Mouse (Mus musculus): ENCODE measurements at regions not wholly inside any gene's neighbourhood (a gene's known extent, or its start where the extent isn't known, plus 50 kb on each side); places are given as distances from the start of the nearest gene placed in this dataset.
A peak's percentile ranks its signal among the peaks of the same experiment; 100 is the strongest.

- no peak for ATAC-seq (replicated peaks in 1 of 2; ENCODE audit: insufficient read depth in 1 of 2, low FRiP score in 2 of 2, low TSS enrichment in 1 of 2, low read depth in 1 of 2, poor library complexity in 2 of 2, severe bottlenecking in 2 of 2)
These were observed 572.6 kb upstream of the Robo2 start for GRCm38 (mm10) chr16:74984207-74984606.

DNA sequence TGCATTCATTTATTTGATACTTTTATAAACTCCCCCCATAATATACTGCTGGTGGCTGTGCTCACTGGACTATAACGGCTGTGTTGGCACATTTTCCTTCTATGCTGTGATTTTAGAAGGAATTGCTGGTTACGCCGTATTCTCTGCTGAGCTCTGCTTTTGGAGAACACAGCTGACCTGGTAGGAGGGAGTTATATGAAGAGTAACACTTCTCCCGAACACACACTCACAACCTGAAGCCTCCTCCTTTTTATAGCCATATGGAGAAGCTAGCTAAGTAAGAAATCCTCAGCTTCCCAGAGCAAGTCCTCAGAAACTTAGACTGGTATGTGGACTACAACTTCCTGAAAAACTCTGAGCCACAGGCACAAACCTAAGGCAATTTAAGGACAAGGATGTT is 554.5 kb upstream of the Robo2 start:
- ATAC-seq (replicated peaks in 1 of 2; ENCODE audit: insufficient read depth in 1 of 2, low FRiP score in 2 of 2, low TSS enrichment in 1 of 2, low read depth in 1 of 2, poor library complexity in 2 of 2, severe bottlenecking in 2 of 2) = no peak

- no peak for ATAC-seq (replicated peaks in 1 of 2; ENCODE audit: insufficient read depth in 1 of 2, low FRiP score in 2 of 2, low TSS enrichment in 1 of 2, low read depth in 1 of 2, poor library complexity in 2 of 2, severe bottlenecking in 2 of 2)
These were observed 518.1 kb upstream of the Robo2 start for GRCm38 (mm10) chr16:74929739-74930138.

DNA sequence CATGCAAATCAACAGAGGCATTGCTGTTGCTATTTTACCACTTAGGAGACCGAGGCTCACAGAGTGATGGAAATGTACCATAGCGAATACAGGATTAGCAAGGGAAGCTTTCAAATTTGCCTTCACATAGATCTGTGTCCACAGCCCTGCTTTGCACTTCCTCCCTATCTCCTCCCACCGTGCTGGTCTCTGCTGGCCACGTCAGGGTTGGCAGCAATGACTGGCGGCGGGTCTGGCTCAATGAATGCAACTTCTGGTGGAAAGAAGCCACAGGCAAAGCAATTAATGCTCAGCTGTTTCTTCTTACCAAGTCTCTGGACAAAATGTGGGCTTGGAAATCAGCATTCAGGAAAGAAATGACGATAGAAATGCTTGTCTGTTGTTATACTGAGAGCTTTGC is 489.2 kb upstream of the Robo2 start:
- peak; percentile 94 for ATAC-seq (replicated peaks in 1 of 2; ENCODE audit: insufficient read depth in 1 of 2, low FRiP score in 2 of 2, low TSS enrichment in 1 of 2, low read depth in 1 of 2, poor library complexity in 2 of 2, severe bottlenecking in 2 of 2)

DNA sequence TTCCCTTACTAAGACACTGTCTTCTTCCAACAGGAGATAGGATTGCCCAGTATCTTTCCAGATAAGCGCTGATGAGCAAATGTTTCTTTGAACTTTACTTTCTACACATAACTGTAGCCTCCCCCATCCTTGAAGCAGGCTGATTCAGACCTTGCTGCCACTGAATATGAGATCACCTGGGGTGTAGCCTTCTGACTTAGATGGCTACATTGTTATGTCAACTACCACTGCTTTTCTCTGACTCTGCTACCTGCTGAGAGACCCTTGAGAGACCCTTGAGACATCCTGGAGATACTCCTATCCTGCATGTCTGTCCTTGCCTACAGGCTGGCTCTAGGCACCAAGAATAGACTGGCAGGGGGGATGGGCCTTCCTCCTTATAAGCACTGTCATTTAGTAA is 476.1 kb upstream of the Robo2 start:
- ATAC-seq (replicated peaks in 1 of 2; ENCODE audit: insufficient read depth in 1 of 2, low FRiP score in 2 of 2, low TSS enrichment in 1 of 2, low read depth in 1 of 2, poor library complexity in 2 of 2, severe bottlenecking in 2 of 2) = no peak

- ATAC-seq (replicated peaks in 1 of 2; ENCODE audit: insufficient read depth in 1 of 2, low FRiP score in 2 of 2, low TSS enrichment in 1 of 2, low read depth in 1 of 2, poor library complexity in 2 of 2, severe bottlenecking in 2 of 2) = no peak
These were observed 467.0 kb upstream of the Robo2 start for GRCm38 (mm10) chr16:74878603-74879002.

DNA sequence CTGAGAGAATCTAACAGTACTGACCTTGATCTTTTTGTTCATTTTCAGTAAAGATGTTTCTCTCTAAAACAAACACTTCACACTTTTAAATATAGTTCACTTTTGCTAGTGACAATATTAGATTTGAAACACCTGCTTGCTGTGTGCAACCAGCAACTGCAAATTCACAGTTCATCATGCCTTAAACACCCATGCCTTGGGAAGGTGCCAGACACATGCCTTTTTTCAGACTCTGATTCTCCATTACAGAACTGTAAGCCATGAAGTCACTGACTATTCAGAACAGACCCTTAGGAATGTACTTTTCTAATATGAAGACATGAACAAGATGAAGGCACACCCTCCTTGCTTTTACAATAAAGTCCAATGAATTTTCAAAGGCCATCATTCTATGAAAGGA is 462.1 kb upstream of the Robo2 start:
- ATAC-seq (replicated peaks in 1 of 2; ENCODE audit: insufficient read depth in 1 of 2, low FRiP score in 2 of 2, low TSS enrichment in 1 of 2, low read depth in 1 of 2, poor library complexity in 2 of 2, severe bottlenecking in 2 of 2) = no peak

DNA sequence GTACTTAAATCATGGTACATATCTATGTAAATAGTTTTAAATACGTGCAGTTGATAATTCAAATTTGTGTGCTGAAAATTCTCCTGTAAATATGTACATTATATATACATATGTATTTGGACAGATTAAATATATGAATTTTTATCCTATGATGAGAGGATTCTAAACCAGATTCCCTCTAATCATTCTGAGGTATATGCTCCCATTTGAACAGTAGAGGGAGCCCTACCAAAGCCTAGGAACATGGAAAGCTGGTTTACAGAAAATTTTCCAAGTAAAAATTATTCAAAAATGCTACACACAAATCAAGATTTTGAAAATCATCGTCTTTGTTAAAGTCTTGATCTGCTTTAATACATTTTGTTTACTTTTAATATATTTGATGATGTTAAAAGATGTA is 446.1 kb upstream of the Robo2 start:
- ATAC-seq (replicated peaks in 1 of 2; ENCODE audit: insufficient read depth in 1 of 2, low FRiP score in 2 of 2, low TSS enrichment in 1 of 2, low read depth in 1 of 2, poor library complexity in 2 of 2, severe bottlenecking in 2 of 2) = peak in 1 of 2 experiments; percentile 56; a peak in 1 of 4 replicates

DNA sequence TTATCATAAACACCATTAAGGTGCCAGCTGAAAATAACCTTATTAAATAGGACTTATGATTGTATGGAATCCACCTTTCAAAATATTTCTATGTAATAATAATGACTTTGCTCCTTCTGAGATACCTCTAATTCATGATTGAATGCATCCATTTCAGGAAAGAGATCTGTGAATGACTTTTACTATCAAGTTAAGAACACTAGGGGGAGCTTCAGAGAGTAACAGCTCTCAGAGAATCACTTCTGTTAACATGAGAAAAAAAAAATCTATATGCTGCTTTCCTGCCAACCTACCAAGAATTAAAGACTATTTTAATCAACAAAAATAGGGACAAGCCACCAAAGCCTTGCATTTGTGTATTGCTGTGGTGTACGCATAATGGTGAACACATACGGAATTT is 428.4 kb upstream of the Robo2 start:
- ATAC-seq (replicated peaks in 1 of 2; ENCODE audit: insufficient read depth in 1 of 2, low FRiP score in 2 of 2, low TSS enrichment in 1 of 2, low read depth in 1 of 2, poor library complexity in 2 of 2, severe bottlenecking in 2 of 2) = 0 out of 4 replicates have a peak, but pooled peaks of 1 of the 2 experiments have one; percentile 42

- ATAC-seq (replicated peaks in 1 of 2; ENCODE audit: insufficient read depth in 1 of 2, low FRiP score in 2 of 2, low TSS enrichment in 1 of 2, low read depth in 1 of 2, poor library complexity in 2 of 2, severe bottlenecking in 2 of 2) = no peak
These were observed 402.8 kb upstream of the Robo2 start for GRCm38 (mm10) chr16:74814386-74814785.

GRCm38 (mm10) chr16:74809154-74809825 is 397.7 kb upstream of the Robo2 start:
- no peak for ATAC-seq (replicated peaks in 1 of 2; ENCODE audit: insufficient read depth in 1 of 2, low FRiP score in 2 of 2, low TSS enrichment in 1 of 2, low read depth in 1 of 2, poor library complexity in 2 of 2, severe bottlenecking in 2 of 2)

DNA sequence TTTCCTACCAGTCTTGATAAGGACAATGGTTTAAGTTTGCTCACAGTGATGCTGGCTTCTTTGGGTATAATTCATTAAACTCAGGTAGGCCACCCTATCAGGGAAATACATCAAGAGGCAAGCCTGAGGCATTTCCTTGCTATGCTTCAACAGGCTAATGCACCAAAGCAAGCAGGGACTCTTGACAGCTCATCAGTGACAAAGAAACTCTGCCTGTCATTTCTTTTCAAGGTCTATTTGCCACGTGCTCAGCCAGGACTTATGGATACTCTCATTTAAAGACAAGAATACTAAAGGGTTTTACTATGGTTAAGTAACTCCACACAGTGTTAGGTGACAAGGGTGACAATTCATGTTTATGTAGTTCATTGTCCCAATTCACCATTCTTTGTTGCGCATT is 395.1 kb upstream of the Robo2 start:
- ATAC-seq (replicated peaks in 1 of 2; ENCODE audit: insufficient read depth in 1 of 2, low FRiP score in 2 of 2, low TSS enrichment in 1 of 2, low read depth in 1 of 2, poor library complexity in 2 of 2, severe bottlenecking in 2 of 2) = no peak

GRCm38 (mm10) chr16:74801296-74801695 is 389.7 kb upstream of the Robo2 start:
- ATAC-seq (replicated peaks in 1 of 2; ENCODE audit: insufficient read depth in 1 of 2, low FRiP score in 2 of 2, low TSS enrichment in 1 of 2, low read depth in 1 of 2, poor library complexity in 2 of 2, severe bottlenecking in 2 of 2) = peak; percentile 75 to 83

DNA sequence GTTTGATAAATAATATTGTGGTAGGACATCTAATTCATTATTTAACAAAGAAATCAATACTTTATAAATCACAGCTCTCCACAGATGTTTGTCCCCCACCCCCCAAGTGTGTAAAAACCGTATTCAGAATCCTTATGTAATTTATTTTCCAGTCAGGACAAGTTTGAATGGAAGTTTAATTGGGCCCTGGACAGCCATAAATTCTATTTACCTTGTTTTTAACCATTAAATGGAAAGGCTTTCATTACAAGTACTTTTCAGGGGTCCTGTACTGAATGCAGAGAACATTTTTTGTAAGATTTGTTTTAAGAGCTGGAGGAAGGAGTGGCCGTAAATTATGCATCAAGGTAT is 384.7 kb upstream of the Robo2 start:
- ATAC-seq (replicated peaks in 1 of 2; ENCODE audit: insufficient read depth in 1 of 2, low FRiP score in 2 of 2, low TSS enrichment in 1 of 2, low read depth in 1 of 2, poor library complexity in 2 of 2, severe bottlenecking in 2 of 2) = no peak

DNA sequence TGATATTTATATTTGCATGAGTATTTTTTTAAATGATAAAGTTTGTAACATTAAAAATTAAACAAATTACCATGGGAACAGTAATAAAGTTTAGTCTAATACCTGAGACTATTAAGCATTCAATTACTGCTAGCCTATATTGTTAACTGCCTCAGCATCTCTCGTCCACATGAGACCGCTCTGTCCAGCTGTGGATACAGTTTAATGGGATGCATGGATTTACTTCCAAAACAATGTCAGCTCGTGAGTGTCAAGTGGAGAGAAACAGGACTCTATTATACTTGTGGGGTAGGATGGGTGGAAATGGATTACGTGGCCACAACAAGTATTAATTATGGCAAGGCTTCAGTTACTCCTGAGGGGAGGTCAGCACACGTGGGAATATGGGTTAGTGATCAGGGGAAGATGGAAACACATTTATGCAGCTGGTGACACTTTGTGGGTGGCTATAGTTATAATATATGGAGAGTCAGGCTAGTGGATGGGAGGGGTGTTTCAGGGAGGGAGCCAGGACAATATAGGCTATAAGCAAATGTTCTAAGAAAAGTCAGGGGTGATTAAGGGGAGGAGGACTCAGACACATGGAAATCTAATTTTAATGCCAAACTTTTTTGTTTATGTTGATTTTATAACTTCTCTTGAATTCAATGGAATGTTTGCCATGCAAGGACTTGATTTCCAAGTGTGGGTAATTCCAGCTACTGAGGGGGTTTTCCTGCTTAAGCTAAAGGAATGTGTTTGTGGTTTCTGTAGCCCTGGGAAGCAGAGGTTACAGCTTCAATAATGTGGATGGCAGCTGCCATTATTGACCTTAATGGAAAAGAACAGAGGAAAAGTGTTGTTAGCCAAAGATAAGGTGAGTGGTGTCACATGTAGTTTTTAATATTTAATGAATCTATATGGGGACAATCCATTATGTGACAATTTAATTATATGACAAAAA is 384.0 kb upstream of the Robo2 start:
- ATAC-seq (replicated peaks in 1 of 2; ENCODE audit: insufficient read depth in 1 of 2, low FRiP score in 2 of 2, low TSS enrichment in 1 of 2, low read depth in 1 of 2, poor library complexity in 2 of 2, severe bottlenecking in 2 of 2) = no peak

- ATAC-seq (replicated peaks in 1 of 2; ENCODE audit: insufficient read depth in 1 of 2, low FRiP score in 2 of 2, low TSS enrichment in 1 of 2, low read depth in 1 of 2, poor library complexity in 2 of 2, severe bottlenecking in 2 of 2) = no peak
These were observed 373.9 kb upstream of the Robo2 start for GRCm38 (mm10) chr16:74785365-74786119.

DNA sequence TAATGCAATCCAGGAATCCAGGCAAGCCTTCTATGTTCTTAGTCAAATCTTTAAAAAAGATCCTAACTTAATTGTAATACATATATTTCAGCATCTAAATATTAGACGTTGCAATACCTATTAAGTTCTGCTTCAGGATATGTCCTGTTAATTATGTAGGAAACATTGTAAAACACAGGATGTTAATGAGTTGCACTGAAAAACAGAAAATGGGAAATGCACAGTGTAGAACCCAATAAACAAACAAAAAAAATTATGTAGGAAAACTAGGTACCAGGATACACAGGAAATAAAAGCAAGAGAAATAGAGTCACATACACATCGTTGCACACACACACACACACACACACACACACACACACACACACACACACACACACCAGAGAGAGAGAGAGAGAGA is 368.8 kb upstream of the Robo2 start:
- ATAC-seq (replicated peaks in 1 of 2; ENCODE audit: insufficient read depth in 1 of 2, low FRiP score in 2 of 2, low TSS enrichment in 1 of 2, low read depth in 1 of 2, poor library complexity in 2 of 2, severe bottlenecking in 2 of 2) = no peak

DNA sequence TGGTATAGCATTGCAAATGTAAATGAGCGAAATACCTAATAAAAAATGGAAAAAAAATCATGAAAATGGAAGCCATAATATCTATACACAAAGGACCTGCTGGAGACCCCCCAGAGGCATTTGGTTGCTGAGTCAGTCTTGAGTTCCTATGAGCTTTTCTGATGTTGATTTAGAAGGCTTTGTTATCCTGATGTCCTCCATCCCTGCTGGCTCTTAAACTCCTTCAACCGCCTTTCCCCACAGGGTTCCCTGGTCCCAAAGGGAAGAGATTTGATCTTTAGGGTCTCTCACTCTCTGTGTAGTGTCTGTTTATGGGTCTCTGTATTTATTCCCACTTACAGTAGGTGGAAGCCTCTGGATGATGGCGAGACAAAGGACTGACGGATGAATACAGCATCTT is 356.6 kb upstream of the Robo2 start:
- ATAC-seq (replicated peaks in 1 of 2; ENCODE audit: insufficient read depth in 1 of 2, low FRiP score in 2 of 2, low TSS enrichment in 1 of 2, low read depth in 1 of 2, poor library complexity in 2 of 2, severe bottlenecking in 2 of 2) = no peak
